ENCODE assay signal across 17 mouse cellular contexts in the genomic region with DNA sequence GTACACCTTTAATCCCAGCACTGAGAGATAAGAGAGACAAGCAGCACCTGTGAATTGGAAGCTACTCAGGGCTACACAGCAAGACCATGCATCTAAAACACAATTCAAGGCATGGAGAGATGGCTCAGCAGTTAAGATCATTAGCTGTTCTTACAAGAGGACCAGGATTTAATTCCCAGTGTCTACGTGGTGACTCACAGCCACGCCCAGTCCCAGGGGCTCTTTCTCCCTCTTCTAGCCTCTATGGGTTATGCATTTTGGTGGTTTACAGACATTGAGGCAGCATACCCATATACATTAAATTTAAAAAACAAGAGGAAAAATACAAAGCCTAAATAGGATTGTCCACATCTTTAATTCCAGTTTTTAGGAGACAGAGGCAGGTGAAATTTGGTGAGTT.
"Had no signal": no experiment of that assay in that cellular context is flagged by ENCODE, and none has a peak within 500 bp of the region (broad histone marks: within the 10 kb centered on the region; RNA-seq: fewer than 3 reads in every experiment).

No protein-coding gene starts in this region.

- DNase-seq: lung, adult 2 months; lung, postnatal 14 days; lung, postnatal 36 days; right cerebral cortex, postnatal 14 days; thymus, adult 2 months; thymus, postnatal 25 days; thymus, postnatal 4 days had no signal

- H3K27me3 ChIP-seq: lung, embryonic 15.5 days; megakaryocyte, embryonic 14.5 days; midbrain, embryonic 13.5 days; neural tube, embryonic 12.5 days; stomach, embryonic 15.5 days had no signal

- H3K9me3 ChIP-seq: lung, embryonic 15.5 days; megakaryocyte, embryonic 14.5 days; midbrain, embryonic 13.5 days; neural tube, embryonic 12.5 days; stomach, embryonic 15.5 days had no signal

- H3K4me3 ChIP-seq: lung, embryonic 15.5 days; megakaryocyte, embryonic 14.5 days; midbrain, embryonic 13.5 days; neural tube, embryonic 12.5 days; stomach, embryonic 15.5 days had no signal

- H3K36me3 ChIP-seq: lung, embryonic 15.5 days; midbrain, embryonic 13.5 days; stomach, embryonic 15.5 days had no signal

- H3K27ac ChIP-seq: lung, embryonic 15.5 days; macrophage; midbrain, embryonic 13.5 days; neural tube, embryonic 12.5 days; stomach, embryonic 15.5 days; stomach, postnatal 0 days had no signal

- ATAC-seq: lung, postnatal 0 days; midbrain, embryonic 13.5 days; midbrain, embryonic 16.5 days had no signal

- H3K4me1 ChIP-seq: neural tube, embryonic 12.5 days had no signal

- H3K9ac ChIP-seq: lung, embryonic 15.5 days; midbrain, embryonic 13.5 days; neural tube, embryonic 12.5 days; stomach, embryonic 15.5 days had no signal

- H3K4me2 ChIP-seq: lung, embryonic 15.5 days; midbrain, embryonic 11.5 days; midbrain, embryonic 13.5 days; neural tube, embryonic 12.5 days; stomach, embryonic 15.5 days had no signal
